Mouse (Mus musculus) liver, adult 2 months (tissue): Measurements from ENCODE around the gene Xxylt1.

ENCODE experiments used
- CTCF ChIP-seq: fragments of 200-500 bp; IDR thresholded peaks from 2 replicates; pipeline ENCODE4 v1.5.1; 2011; ENCODE audit warnings: low read depth, low read length, control low read depth
- POLR2A ChIP-seq: fragments of 200-500 bp; IDR thresholded peaks from 2 replicates; pipeline ENCODE4 v1.6.1; 2011; ENCODE audit warnings: low read length, control low read depth; ENCODE audit not compliant: insufficient read depth; ENCODE audit errors: extremely low read depth

GRCm38 (mm10) chr16:31121612-31122011, 40.4 kb upstream of the Xxylt1 start:
- TF ChIP-seq CTCF = no peak
- no peak for TF ChIP-seq POLR2A
